Mouse (Mus musculus) kidney, postnatal 10 days (tissue): ENCODE results near the gene Gm5105.

Experiments
- DNase-seq: peaks from one replicate; pipeline ENCODE4 v3.0.0; 2021; ENCODE audit warnings: mixed read lengths

Gm5105 gene

GRCm38 (mm10) chr3:138022003-138022402 is 45.2 kb downstream of the Gm5105 start:
- no peak for DNase-seq

- DNase-seq = no peak
These were observed 50.4 kb downstream of the Gm5105 start for GRCm38 (mm10) chr3:138016810-138017209.

DNA sequence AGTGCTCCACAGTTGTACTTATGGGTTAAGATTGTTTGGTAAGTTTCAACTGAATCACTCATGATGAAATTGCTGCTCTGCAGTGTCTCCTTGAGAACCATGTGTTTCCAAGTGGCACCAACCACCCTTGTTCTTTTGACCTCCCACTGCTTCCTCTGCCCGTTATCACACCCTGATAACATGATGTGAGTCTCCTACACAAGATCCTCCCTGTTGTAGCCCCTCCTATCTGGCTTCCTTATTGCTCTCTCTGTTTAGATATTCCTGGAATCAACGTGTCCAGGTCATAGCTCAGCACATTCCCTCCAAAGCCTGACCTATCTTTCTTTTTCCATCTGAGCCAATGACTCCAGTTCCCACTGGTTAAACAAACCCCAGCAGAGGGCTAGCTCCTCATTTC is 52.5 kb downstream of the Gm5105 start:
- DNase-seq = no peak

DNA sequence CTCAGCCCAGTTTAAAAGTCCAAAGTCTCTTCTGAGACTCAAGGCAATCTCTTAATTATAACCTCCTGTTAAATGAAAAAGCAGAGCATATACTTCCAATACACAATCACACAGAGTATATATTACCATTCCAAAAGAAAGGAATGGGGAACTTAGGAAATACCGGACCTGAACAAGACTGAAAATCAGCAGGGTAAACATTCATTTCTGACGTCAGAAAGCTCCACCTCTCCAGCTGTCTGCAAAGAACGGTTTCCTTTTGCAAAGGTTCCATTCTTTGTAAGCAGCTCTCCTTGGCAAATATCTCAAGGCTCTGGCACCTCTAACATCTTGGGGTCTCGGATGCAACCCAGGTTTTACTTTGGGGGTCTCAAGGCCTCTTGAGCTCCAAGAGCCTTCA is 54.8 kb downstream of the Gm5105 start:
- DNase-seq = no peak

DNA sequence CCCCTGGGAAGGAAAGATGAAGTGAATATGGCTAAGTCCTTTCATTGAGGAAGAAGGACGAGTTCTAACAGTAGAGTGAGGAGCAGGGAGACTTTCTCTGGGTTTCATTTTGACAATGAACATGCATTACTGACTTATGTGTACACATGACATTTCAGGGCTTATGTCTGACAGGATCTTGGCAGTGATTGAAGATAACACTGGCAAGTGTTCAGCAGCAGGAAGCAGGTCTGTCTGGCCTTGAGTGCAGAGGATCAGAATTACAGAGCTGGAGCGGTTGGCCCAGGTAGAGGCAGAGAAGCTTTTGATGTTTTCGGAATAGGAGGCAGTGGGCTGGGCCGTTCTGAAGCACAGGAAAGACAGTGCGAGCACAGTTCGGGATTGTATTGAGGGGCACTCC is 59.0 kb downstream of the Gm5105 start:
- DNase-seq = no peak

GRCm38 (mm10) chr3:138006896-138007295 is 60.3 kb downstream of the Gm5105 start:
- DNase-seq = no peak

DNA sequence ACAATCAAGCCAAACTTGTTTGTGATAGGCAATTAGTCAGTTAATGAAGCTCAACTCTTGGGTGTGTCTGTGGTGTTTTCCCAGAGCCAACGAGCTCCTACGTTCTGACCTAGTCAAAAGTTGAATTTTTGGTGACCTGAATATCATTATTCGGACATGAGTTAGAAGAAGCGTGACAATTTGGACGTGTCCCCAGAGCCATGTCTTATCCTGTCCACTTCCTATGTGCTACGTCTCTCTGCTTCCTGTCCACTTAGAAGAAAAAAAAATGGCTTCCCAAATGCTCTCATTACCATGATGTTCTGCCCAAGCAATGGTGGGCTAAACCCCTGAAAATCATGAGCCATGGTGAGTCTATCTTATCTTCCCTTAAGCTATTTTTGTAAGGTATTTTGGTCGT is 63.9 kb downstream of the Gm5105 start:
- DNase-seq = no peak

DNA sequence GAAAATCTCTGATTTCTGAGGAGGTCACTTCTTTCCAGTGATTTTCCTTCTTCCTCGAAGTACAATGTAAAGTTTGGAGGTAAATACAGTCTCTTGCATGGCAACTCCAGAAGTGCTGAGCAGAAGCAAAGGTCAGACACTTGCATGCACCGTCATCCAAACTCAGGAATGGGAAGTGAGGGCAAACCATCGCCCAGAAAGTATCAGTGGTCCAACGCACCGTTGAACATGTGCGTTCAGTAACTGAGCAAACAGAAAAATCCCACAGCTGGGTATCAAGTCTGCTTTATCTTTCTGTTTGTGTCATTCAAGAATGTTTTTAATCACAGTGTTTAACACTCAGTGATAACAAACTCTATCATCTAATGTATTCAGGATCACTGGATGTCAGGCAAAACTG is 64.6 kb downstream of the Gm5105 start:
- DNase-seq = no peak

GRCm38 (mm10) chr3:138001865-138002264 is 65.3 kb downstream of the Gm5105 start:
- DNase-seq = no peak

- DNase-seq = peak; percentile 57
These were observed 66.5 kb downstream of the Gm5105 start for GRCm38 (mm10) chr3:138000724-138001069.

GRCm38 (mm10) chr3:138000062-138000723 is 67.0 kb downstream of the Gm5105 start:
- no peak for DNase-seq

- no peak for DNase-seq
These were observed 67.9 kb downstream of the Gm5105 start for GRCm38 (mm10) chr3:137999224-137999790.
